Mouse (Mus musculus) lung, embryonic 15.5 days (tissue): Measurements from ENCODE around the gene Msrb2. TPM values are rescaled to one million over a fixed set of nuclear protein-coding genes. Genes with fewer than 3 reads are reported as not detected.

Experiments used
- ATAC-seq: fragments of 200-750 bp; cut with Nextera tagmentation; 2 replicates; pipeline ENCODE4 v1.8.0; 2017; ENCODE audit warnings: moderate number of reproducible peaks, borderline replicate concordance; ENCODE audit not compliant: low FRiP score, low TSS enrichment; ENCODE audit errors: extremely low read depth
- H3K27ac ChIP-seq: fragments of 300-500 bp; sonication (generic); 2 replicates; pipeline ENCODE4 v1.5.1; 2015; ENCODE audit warnings: moderate library complexity, mild to moderate bottlenecking, inconsistent platforms
- H3K27me3 ChIP-seq: fragments of 300-500 bp; sonication (generic); 2 replicates; pipeline ENCODE4 v1.6.1; 2015; ENCODE audit warnings: inconsistent platforms
- H3K36me3 ChIP-seq: fragments of 300-500 bp; sonication (generic); 2 replicates; pipeline ENCODE4 v1.6.1; 2015; ENCODE audit warnings: inconsistent platforms
- H3K4me1 ChIP-seq: fragments of 300-500 bp; sonication (generic); 2 replicates; pipeline ENCODE4 v1.6.1; 2015; ENCODE audit warnings: inconsistent platforms
- H3K4me2 ChIP-seq: fragments of 300-500 bp; sonication (generic); 2 replicates; pipeline ENCODE4 v1.6.1; 2015; ENCODE audit warnings: inconsistent platforms, mild to moderate bottlenecking, moderate library complexity
- H3K4me3 ChIP-seq: fragments of 300-500 bp; sonication (generic); 2 replicates; pipeline ENCODE4 v1.5.1; 2015; ENCODE audit warnings: mild to moderate bottlenecking, inconsistent platforms
- H3K9ac ChIP-seq: fragments of 300-500 bp; sonication (generic); 2 replicates; pipeline ENCODE4 v1.6.1; 2015; ENCODE audit warnings: inconsistent platforms
- H3K9me3 ChIP-seq: fragments of 300-500 bp; sonication (generic); 2 replicates; pipeline ENCODE4 v1.6.1; 2016; ENCODE audit warnings: inconsistent platforms
- WGBS: fragments of 180-500 bp; shearing (Covaris S2); methylation state at CpG from one replicate; pipeline ENCODE4 v1.1.7; 2015; 5-methylcytosine and 5-hydroxymethylcytosine counted together
- polyA plus RNA-seq: library from polyadenylated mRNA; unstranded; fragments of >200 nt; fragmentation: Nextera tagmentation; extraction: Ambion mirVana; gene quantifications from 2 replicates; pipeline ENCODE4 v1.2.1, GENCODE M21; 2015

The Msrb2 gene
- polyA plus RNA-seq, 1 experiment from 2014 or later: 31.9 TPM

DNA sequence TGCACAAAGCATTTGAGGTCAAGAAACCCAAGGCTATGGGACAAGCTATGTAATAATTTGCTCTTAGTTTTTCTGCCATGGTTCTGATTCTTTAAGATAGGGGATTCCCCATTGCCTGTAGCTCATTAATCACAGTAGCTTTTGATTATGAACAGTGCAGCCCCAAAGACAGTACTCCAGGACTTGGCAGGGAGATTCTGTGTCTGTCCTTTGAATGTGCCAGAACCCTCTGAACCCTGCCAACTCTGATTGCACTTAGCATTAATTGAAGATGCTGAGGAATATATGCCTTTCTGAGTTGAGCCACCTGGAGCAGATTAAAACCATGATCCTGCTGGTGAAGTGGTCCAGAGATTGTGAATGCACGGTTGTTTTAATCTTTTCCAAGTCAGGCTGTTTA, 8.4 kb upstream of the Msrb2 start:
- no peaks in the 10 kb centered on the region for H3K4me1 ChIP-seq
- H3K4me2 ChIP-seq: no peak overlapping the region
- H3K9me3 ChIP-seq: no peaks in the 10 kb centered on the region
- no peak overlapping the region for H3K4me3 ChIP-seq
- H3K27me3 ChIP-seq: no peaks in the 10 kb centered on the region
- ATAC-seq: no peak
- H3K36me3 ChIP-seq: no peaks in the 10 kb centered on the region
- WGBS: 55% methylated on average over 1 of the region's 1 CpGs
- H3K9ac ChIP-seq: no peak overlapping the region
- no peak overlapping the region for H3K27ac ChIP-seq

DNA sequence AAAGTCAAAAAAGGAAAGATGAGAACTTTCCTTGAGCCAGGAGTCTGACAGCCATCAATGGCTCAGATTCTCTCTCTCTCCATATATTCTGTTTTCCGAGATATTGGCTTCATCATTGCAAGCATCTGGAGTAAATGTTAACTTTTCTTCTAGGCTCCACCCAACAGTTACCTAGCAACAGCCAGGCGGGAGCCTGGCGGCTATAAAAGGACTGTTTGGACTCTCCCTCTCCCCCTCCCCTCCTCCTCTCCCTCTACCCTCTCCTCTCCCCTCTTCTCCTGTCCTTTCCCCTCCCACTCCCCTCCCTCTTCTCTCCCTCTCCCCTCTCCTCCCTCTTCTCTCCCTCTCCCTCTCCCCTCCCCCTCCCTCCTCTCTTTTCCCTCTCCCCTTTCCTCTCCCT, 4.8 kb upstream of the Msrb2 start:
- Histone ChIP-seq H3K4me3 (no peak overlapping the region), H3K27ac (no peak overlapping the region), H3K27me3 (no peaks in the 10 kb centered on the region), H3K9me3 (no peaks in the 10 kb centered on the region), H3K4me2 (no peak overlapping the region), H3K4me1 (no peaks in the 10 kb centered on the region), H3K9ac (no peak overlapping the region), H3K36me3 (no peaks in the 10 kb centered on the region)
- 20% methylated on average over 3 of the region's 3 CpGs for WGBS
- no peak for ATAC-seq

DNA sequence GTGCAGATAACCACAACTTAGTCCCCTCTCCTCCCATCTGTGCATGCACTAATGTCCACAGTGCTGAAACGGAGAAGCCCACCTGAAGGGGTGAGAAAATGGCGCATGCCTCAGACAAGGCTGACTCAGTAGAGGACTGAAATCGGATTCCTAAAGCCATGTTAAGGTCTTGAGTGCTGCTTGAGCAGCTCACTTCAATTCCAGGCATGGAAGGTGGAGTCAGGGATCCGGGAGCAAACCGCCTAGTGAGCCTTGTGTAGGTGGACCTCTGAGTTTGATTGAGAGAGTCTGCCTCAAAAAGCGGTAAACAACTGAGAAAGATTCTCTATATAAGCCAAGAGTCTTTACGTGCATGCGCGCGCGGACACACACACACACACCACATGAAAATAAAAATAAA, 4.1 kb upstream of the Msrb2 start:
- H3K4me2 ChIP-seq: no peak overlapping the region
- H3K4me3 ChIP-seq: peak overlapping the region; percentile 13
- 64% methylated on average over 11 of the region's 11 CpGs for WGBS
- H3K27ac ChIP-seq: no peak overlapping the region
- H3K4me1 ChIP-seq: peaks cover 2% of the 10 kb centered on the region; the same call in 1 of the 2 replicates
- no peak overlapping the region for H3K9ac ChIP-seq
- no peak for ATAC-seq
- H3K9me3 ChIP-seq: no peaks in the 10 kb centered on the region
- no peaks in the 10 kb centered on the region for H3K27me3 ChIP-seq
- no peaks in the 10 kb centered on the region for H3K36me3 ChIP-seq

DNA sequence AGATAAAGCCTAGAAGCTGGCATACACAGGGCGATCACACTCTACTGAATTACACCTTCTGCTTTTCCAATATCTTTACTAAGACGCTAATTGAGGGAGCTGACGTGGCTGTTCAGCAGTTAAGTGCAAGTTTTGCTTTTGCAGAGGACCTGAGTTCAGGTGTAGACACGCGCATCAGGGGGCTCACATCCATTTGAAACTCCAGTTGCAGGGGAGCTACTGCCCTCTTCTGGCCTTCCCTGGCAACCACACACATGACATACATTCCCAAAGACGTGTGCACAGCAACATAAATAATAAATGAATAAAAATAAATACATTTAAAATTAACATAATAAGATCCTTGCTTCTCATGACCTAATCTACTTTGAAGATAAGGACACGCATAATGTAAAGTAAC, 2.5 kb downstream of the Msrb2 start:
- no peak overlapping the region for H3K27ac ChIP-seq
- 84% methylated on average over 7 of the region's 7 CpGs for WGBS
- no peak overlapping the region for H3K4me3 ChIP-seq
- H3K27me3 ChIP-seq: no peaks in the 10 kb centered on the region
- no peaks in the 10 kb centered on the region for H3K9me3 ChIP-seq
- no peaks in the 10 kb centered on the region for H3K36me3 ChIP-seq
- peaks cover 3% of the 10 kb centered on the region; the same call in 1 of the 2 replicates for H3K4me1 ChIP-seq
- H3K4me2 ChIP-seq: no peak overlapping the region
- no peak for ATAC-seq
- no peak overlapping the region for H3K9ac ChIP-seq

DNA sequence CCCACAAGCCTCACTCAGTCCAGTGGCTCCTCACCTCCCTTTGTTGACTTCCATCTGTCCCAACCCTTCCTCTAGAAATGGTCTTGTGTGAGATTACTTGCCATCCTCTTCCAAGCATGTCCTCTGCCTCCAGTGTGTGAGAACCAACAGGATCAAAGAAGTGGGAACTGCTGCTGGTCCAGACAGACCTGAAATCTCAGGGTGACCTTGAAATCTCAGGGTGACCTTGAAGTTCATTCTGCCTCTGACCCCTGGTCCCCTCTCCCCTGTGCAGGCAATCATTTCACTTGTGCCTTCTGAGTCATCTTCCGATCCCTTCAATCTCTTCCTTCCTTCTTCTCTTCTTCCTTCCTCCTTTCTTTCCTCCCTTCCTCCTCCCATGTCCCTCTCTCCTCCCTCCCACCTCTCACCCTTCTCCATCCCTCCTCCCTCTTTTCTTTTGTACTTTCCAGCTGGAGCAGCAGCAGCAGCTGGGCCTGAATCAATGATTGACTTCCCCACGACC, 9.3 kb downstream of the Msrb2 start:
- no peak overlapping the region for H3K27ac ChIP-seq
- H3K4me3 ChIP-seq: no peak overlapping the region
- no peak for ATAC-seq
- H3K36me3 ChIP-seq: no peaks in the 10 kb centered on the region
- no peaks in the 10 kb centered on the region for H3K27me3 ChIP-seq
- no peaks in the 10 kb centered on the region for H3K9me3 ChIP-seq
- no peak overlapping the region for H3K9ac ChIP-seq
- H3K4me2 ChIP-seq: no peak overlapping the region
- H3K4me1 ChIP-seq: no peaks in the 10 kb centered on the region
- WGBS: 49% methylated on average over 2 of the region's 2 CpGs

DNA sequence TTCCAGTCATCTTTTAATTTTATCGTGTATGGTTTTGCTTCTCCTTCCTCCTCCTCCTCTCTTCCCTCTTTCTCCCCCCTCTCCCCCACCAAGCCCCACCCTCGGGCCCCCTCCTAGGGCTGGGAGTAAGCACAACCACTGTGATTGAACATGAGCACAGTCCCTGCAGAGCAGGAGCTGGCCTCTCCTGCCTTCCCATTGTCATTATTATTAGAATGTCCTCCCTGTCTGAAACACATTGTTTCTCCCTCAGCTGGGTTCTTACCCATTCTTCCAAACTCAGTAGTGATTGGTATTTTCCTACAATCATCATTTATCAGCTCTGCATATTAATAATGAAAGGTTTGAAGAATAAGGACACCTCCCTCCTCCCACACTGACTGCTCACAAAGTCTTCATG, 9.7 kb downstream of the Msrb2 start:
- no peak for ATAC-seq
- Histone ChIP-seq H3K36me3 (no peaks in the 10 kb centered on the region), H3K4me2 (no peak overlapping the region), H3K9me3 (no peaks in the 10 kb centered on the region), H3K27me3 (no peaks in the 10 kb centered on the region), H3K9ac (no peak overlapping the region), H3K4me1 (no peaks in the 10 kb centered on the region), H3K27ac (no peak overlapping the region), H3K4me3 (no peak overlapping the region)
- WGBS: 26% methylated on average over 2 of the region's 2 CpGs

DNA sequence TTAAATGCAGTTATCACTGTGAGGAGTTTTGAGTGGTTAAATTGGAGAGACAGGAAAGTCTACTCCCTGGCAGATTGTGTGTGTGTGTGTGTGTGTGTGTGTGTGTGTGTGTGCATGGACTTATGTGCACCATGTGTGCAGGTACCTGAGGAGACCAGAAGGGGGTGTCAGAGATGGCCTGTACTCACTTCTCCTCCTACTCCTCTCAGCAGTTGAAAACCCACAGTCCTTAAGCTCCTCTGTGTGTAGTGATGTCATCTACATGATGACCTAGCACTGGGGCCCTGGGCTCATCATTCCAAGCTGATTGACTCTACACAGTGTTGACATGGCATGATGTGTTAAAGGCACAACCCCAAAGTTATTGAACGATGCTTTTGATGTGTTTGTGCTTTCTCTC, 11.0 kb downstream of the Msrb2 start:
- Histone ChIP-seq H3K27me3 (no peaks in the 10 kb centered on the region), H3K27ac (no peak overlapping the region), H3K9me3 (no peaks in the 10 kb centered on the region), H3K4me1 (no peaks in the 10 kb centered on the region), H3K9ac (no peak overlapping the region), H3K4me2 (no peak overlapping the region), H3K4me3 (no peak overlapping the region), H3K36me3 (no peaks in the 10 kb centered on the region)
- 75% methylated on average over 1 of the region's 1 CpGs for WGBS
- ATAC-seq: no peak

DNA sequence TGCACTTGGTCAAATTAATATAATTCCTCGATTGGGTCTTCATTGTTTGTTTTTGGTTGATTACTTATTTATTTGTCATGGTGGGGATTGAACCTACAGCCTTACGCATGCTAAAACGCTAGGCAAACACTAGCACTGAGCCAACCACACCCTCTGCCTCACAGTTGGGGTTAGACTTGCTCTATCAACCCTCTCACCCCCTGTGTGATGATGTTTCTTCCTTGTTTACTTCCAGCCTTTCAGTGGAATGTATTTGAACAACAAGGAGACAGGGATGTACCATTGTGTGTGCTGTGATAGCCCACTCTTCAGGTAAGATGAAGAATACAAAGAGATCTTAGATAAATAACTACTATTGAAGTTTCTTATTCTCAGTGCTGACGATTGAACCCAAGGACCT, 11.8 kb downstream of the Msrb2 start:
- ATAC-seq: no peak
- Histone ChIP-seq H3K4me1 (no peaks in the 10 kb centered on the region), H3K27me3 (no peaks in the 10 kb centered on the region), H3K4me3 (no peak overlapping the region), H3K27ac (no peak overlapping the region), H3K9me3 (no peaks in the 10 kb centered on the region), H3K9ac (no peak overlapping the region), H3K4me2 (no peak overlapping the region), H3K36me3 (no peaks in the 10 kb centered on the region)
- 57% methylated on average over 4 of the region's 4 CpGs for WGBS

DNA sequence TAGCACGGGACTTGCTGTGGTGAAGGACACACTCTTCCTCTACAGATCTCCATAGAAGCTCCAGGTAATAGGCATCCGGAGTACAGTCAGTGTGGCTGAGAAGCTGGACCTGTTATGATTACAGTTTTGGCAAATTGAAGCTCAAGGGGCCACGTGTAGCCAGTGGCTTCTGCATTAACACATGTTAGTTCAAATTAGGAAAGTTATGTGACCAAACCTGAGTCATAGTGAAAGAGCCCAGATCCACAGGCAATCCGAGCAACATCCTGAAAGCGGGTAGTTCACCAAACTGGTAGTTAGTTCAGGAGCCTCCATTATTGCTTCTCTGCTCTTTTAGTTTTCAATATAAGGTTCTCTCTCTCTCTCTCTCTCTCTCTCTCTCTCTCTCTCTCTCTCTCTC, 14.5 kb downstream of the Msrb2 start:
- Histone ChIP-seq H3K9me3 (no peaks in the 10 kb centered on the region), H3K4me1 (no peaks in the 10 kb centered on the region), H3K4me3 (no peak overlapping the region), H3K27me3 (no peaks in the 10 kb centered on the region), H3K36me3 (no peaks in the 10 kb centered on the region), H3K4me2 (no peak overlapping the region), H3K9ac (no peak overlapping the region), H3K27ac (no peak overlapping the region)
- 81% methylated on average over 5 of the region's 5 CpGs for WGBS
- no peak for ATAC-seq

DNA sequence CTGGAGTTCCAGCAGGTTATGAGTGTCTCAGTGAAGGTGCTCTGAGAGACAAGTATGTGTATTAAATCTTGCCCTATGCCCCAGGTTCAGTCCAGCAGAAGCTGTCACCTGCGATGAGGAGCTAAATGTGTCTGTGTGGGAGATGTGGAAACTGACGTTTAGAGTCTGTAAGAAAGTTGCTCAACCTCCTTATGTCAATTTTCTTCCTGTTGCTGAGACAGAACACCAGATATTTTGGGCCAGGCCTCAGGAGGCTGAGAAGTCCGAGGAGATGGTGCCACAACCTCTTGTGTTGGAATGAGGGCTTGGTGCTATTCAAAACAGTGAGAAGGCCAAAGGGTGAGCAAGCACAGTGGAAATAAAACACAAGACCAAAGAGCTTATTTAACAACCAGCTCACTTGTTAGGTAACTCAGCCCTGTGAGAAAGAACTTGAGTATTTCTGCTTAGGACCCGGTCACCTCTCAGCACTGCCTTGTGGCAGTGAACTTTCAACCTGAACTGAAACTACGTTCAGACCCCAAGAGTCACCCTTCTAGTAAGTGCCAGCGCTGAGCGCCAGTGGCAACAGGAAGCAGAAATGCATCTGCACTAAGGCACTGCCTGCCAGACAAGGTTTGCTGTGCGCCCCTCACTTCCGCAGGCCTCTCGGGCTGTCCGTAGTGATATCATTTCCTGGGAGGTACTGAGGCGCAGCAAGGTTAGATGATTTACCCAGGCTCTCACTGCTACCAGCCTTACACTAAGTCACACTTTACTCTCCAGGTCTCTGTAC, 17.3 kb downstream of the Msrb2 start:
- H3K4me2 ChIP-seq: no peak overlapping the region
- H3K9ac ChIP-seq: no peak overlapping the region
- no peaks in the 10 kb centered on the region for H3K9me3 ChIP-seq
- no peaks in the 10 kb centered on the region for H3K36me3 ChIP-seq
- H3K27me3 ChIP-seq: no peaks in the 10 kb centered on the region
- 74% methylated on average over 12 of the region's 12 CpGs for WGBS
- H3K4me3 ChIP-seq: no peak overlapping the region
- ATAC-seq: peak; percentile 19; the same call in 1 of the 2 replicates
- no peaks in the 10 kb centered on the region for H3K4me1 ChIP-seq
- no peak overlapping the region for H3K27ac ChIP-seq

DNA sequence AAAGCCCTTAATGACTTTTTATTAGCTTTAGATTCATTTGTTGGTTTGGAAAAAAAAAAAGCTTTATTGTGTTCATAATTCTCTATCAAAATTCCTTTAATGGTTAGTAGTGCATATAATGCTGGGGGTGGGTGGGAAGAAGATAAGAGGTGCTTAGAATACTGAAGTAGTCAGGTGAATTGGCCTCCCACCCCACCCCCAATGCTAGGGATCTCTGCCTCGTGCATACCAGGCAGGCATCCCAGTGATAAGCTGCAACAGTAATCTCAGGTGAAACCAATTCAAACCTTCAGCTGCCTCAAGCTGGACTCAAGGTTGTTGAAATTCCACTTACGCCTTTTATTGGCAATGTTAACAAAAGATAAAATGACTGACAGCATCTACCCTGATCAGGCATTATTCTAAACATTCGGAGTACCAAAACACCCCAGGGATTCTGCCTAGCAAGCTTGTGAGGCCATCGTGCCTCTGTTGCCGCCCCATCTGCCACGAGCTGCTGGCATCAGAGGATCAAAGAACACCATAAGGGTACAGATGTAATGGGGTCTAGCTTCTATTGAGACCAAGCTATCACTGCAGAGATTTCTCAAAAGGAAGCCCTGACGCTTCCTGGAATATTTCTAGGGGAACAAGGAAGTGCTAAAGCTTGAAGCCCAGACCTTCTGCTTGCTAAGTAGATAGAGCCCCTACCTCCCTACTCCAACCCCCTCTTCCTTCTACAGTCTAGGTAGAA, 19.3 kb downstream of the Msrb2 start:
- no peak for ATAC-seq
- 51% methylated on average over 7 of the region's 7 CpGs for WGBS
- Histone ChIP-seq H3K9ac (no peak overlapping the region), H3K36me3 (no peaks in the 10 kb centered on the region), H3K4me1 (no peaks in the 10 kb centered on the region), H3K4me3 (no peak overlapping the region), H3K4me2 (no peak overlapping the region), H3K27me3 (no peaks in the 10 kb centered on the region), H3K27ac (no peak overlapping the region), H3K9me3 (no peaks in the 10 kb centered on the region)

DNA sequence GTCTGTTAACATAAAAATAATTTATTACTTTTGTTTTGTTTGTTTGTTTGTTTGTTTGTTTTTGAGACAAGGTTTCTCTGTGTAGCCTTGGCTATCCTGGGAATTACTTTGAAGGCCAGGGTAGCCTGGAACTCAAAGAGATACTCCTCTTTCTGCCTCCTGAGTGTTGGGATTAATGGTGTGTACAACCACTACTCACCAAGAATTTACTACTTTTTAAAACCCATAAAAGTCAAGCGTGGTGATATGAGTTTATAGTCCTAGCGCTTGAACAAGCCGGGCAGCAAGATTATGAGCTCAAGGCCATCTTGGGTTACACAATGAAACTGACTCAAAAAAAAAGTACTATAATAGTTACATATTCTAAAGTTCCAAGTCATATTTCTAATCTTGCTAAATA, 20.4 kb downstream of the Msrb2 start:
- Histone ChIP-seq H3K4me1 (no peaks in the 10 kb centered on the region), H3K9ac (no peak overlapping the region), H3K4me2 (no peak overlapping the region), H3K27ac (no peak overlapping the region), H3K9me3 (no peaks in the 10 kb centered on the region), H3K4me3 (no peak overlapping the region), H3K27me3 (no peaks in the 10 kb centered on the region), H3K36me3 (no peaks in the 10 kb centered on the region)
- ATAC-seq: no peak
- 81% methylated on average over 3 of the region's 3 CpGs for WGBS
